Mouse (Mus musculus) thymus, adult 2 months (tissue): ENCODE results near the gene Pdlim5. TPM values are rescaled to one million over a fixed set of nuclear protein-coding genes. Genes with fewer than 3 reads are reported as not detected.

Source experiments
- DNase-seq: peaks from one replicate; pipeline ENCODE4 v3.0.0; 2021
- H3K27ac ChIP-seq: fragments of 200-500 bp; 2 replicates; pipeline ENCODE4 v1.5.1; 2012; ENCODE audit warnings: low read length, control low read depth; ENCODE audit not compliant: control insufficient read depth, insufficient read depth
- H3K27me3 ChIP-seq: fragments of 200-500 bp; 2 replicates; pipeline ENCODE4 v1.6.1; 2012; ENCODE audit warnings: mild to moderate bottlenecking, low read length, moderate library complexity, mixed read lengths; ENCODE audit not compliant: control insufficient read depth, insufficient read depth
- H3K36me3 ChIP-seq: fragments of 200-500 bp; 2 replicates; pipeline ENCODE4 v1.6.1; 2012; ENCODE audit warnings: mild to moderate bottlenecking, low read length, moderate library complexity; ENCODE audit not compliant: control insufficient read depth, insufficient read depth
- H3K4me1 ChIP-seq: fragments of 200-500 bp; replicated peaks from 2 replicates; pipeline ENCODE4 v1.6.1; 2012; ENCODE audit warnings: low read length; ENCODE audit not compliant: control insufficient read depth, insufficient read depth
- H3K4me3 ChIP-seq: fragments of 200-500 bp; 2 replicates; pipeline ENCODE4 v1.5.1; 2012; ENCODE audit warnings: mild to moderate bottlenecking, low read length, control low read depth, moderate library complexity; ENCODE audit not compliant: control insufficient read depth, insufficient read depth
- CTCF ChIP-seq: fragments of 200-500 bp; IDR thresholded peaks from 2 replicates; pipeline ENCODE4 v1.5.1; 2012; ENCODE audit warnings: mild to moderate bottlenecking, control low read depth, low read length, moderate library complexity, borderline replicate concordance; ENCODE audit not compliant: control insufficient read depth, poor library complexity, insufficient read depth; ENCODE audit errors: extremely low read depth
- POLR2A ChIP-seq: fragments of 200-500 bp; IDR thresholded peaks from 2 replicates; pipeline ENCODE4 v1.6.1; 2012; ENCODE audit warnings: mild to moderate bottlenecking, low read length, control low read depth, moderate library complexity; ENCODE audit not compliant: control insufficient read depth, poor library complexity, insufficient read depth; ENCODE audit errors: extremely low read depth
- WGBS: fragments of 180-500 bp; shearing (Covaris S2); methylation state at CpG from one replicate; pipeline ENCODE4 v1.1.7; 2018; 5-methylcytosine and 5-hydroxymethylcytosine counted together
- polyA plus RNA-seq: library from polyadenylated mRNA; depleted of rRNA; stranded (reverse); fragments of >200 nt; gene quantifications from 2 replicates; pipeline ENCODE4 v1.2.3, GENCODE M21; 2012

The Pdlim5 gene
- polyA plus RNA-seq, 1 experiment: 56.5 TPM

- WGBS: 96% methylated on average over 2 of the region's 2 CpGs
- Histone ChIP-seq H3K4me1 (no peaks in the 10 kb centered on the region), H3K36me3 (no peaks in the 10 kb centered on the region), H3K4me3 (no peak overlapping the region), H3K27ac (no peak overlapping the region), H3K27me3 (no peaks in the 10 kb centered on the region)
- TF ChIP-seq CTCF: no peak
- TF ChIP-seq POLR2A: no peak
- no peak for DNase-seq
These were observed 156.2 kb downstream of the Pdlim5 start for GRCm38 (mm10) chr3:142239298-142239697.

- H3K4me3 ChIP-seq: no peak overlapping the region
- H3K4me1 ChIP-seq: no peaks in the 10 kb centered on the region
- H3K36me3 ChIP-seq: no peaks in the 10 kb centered on the region
- TF ChIP-seq POLR2A (no peak), CTCF (no peak)
- H3K27ac ChIP-seq: no peak overlapping the region
- WGBS: 96% methylated on average over 10 of the region's 10 CpGs
- H3K27me3 ChIP-seq: no peaks in the 10 kb centered on the region
- DNase-seq: no peak
These were observed 157.0 kb downstream of the Pdlim5 start for GRCm38 (mm10) chr3:142238260-142239046.

- Histone ChIP-seq H3K36me3 (no peaks in the 10 kb centered on the region), H3K27ac (no peak overlapping the region), H3K27me3 (no peaks in the 10 kb centered on the region), H3K4me3 (no peak overlapping the region), H3K4me1 (no peaks in the 10 kb centered on the region)
- DNase-seq: no peak
- TF ChIP-seq POLR2A (no peak), CTCF (no peak)
- WGBS: 96% methylated on average over 5 of the region's 5 CpGs
These were observed 157.9 kb downstream of the Pdlim5 start for GRCm38 (mm10) chr3:142237621-142238020.

GRCm38 (mm10) chr3:142233606-142234465 is 161.7 kb downstream of the Pdlim5 start:
- no peak overlapping the region for H3K27ac ChIP-seq
- no peak for DNase-seq
- 96% methylated on average over 16 of the region's 16 CpGs for WGBS
- no peaks in the 10 kb centered on the region for H3K27me3 ChIP-seq
- H3K4me1 ChIP-seq: no peaks in the 10 kb centered on the region
- H3K36me3 ChIP-seq: no peaks in the 10 kb centered on the region
- H3K4me3 ChIP-seq: no peak overlapping the region
- TF ChIP-seq POLR2A: no peak
- no peak for TF ChIP-seq CTCF

GRCm38 (mm10) chr3:142228665-142229064 is 166.8 kb downstream of the Pdlim5 start:
- TF ChIP-seq POLR2A (no peak), CTCF (no peak)
- Histone ChIP-seq H3K27me3 (no peaks in the 10 kb centered on the region), H3K36me3 (no peaks in the 10 kb centered on the region), H3K4me3 (no peak overlapping the region), H3K4me1 (no peaks in the 10 kb centered on the region), H3K27ac (no peak overlapping the region)
- DNase-seq: no peak
- 92% methylated on average over 7 of the region's 7 CpGs for WGBS

- 85% methylated on average over 7 of the region's 7 CpGs for WGBS
- TF ChIP-seq CTCF: no peak
- no peak for TF ChIP-seq POLR2A
- Histone ChIP-seq H3K4me3 (no peak overlapping the region), H3K36me3 (no peaks in the 10 kb centered on the region), H3K27me3 (no peaks in the 10 kb centered on the region), H3K27ac (no peak overlapping the region), H3K4me1 (no peaks in the 10 kb centered on the region)
- no peak for DNase-seq
These were observed 172.9 kb downstream of the Pdlim5 start for GRCm38 (mm10) chr3:142222471-142223103.
